Mouse (Mus musculus): ENCODE data around the gene Upk3bl.

- no peak for TF ChIP-seq CTCF (IDR thresholded peaks at IDR 0.05; ENCODE audit: low read depth, low read length)
- no peak for TF ChIP-seq POLR2A (IDR thresholded peaks at IDR 0.05; ENCODE audit: borderline replicate concordance, low read depth, low read length)
Observed at GRCm38 (mm10) chr5:136084891-136085651, 30.8 kb downstream of the Upk3bl start.

Data from bone marrow macrophage, adult 2 months (primary cell).